ENCODE assay signal across 20 mouse cellular contexts in genomic region chr8:60634921-60635320, GRCm38 (mm10). TPM values are rescaled to one million over a fixed set of nuclear protein-coding genes. Genes with fewer than 3 reads are reported as not detected.
DNase-seq lines count a peak whose midpoint lies in the region; ATAC-seq and TF ChIP-seq lines count a peak whose summit lies in the region.
"Had no signal": no experiment of that assay in that cellular context is flagged by ENCODE, and none has a peak within 500 bp of the region (broad histone marks: within the 10 kb centered on the region; RNA-seq: fewer than 3 reads in every experiment).

No protein-coding gene starts in this region.

- no peak overlapping the region for H3K4me3 ChIP-seq in kidney, adult 2 months (ENCODE audit: insufficient read depth, low read depth, low read length)
- H3K4me3 ChIP-seq in neural tube, embryonic 13.5 days = no peak overlapping the region
- H3K4me3 ChIP-seq: embryonic facial prominence, embryonic 12.5 days; forebrain, embryonic 15.5 days; heart, embryonic 10.5 days; hindbrain, embryonic 13.5 days had no signal

- no peak for ATAC-seq in neural tube, embryonic 13.5 days (ENCODE audit: low read depth)
- ATAC-seq in cerebellum, adult (ENCODE audit: insufficient number of reproducible peaks, low FRiP score, low TSS enrichment) = no peak
- ATAC-seq: CD4-positive, CD25-positive, alpha-beta regulatory T cell, adult 4 months; forebrain, embryonic 15.5 days had no signal

- TF ChIP-seq POLR2A in kidney, adult 2 months (IDR thresholded peaks at IDR 0.05; ENCODE audit: low read depth, low read length) = no peak

- H3K4me1 ChIP-seq in kidney, adult 2 months (ENCODE audit: control insufficient read depth, insufficient read depth, low read length) = peaks cover 7% of the 10 kb centered on the region; the same call in 1 of the 2 replicates
- H3K4me1 ChIP-seq in neural tube, embryonic 13.5 days (replicated peaks) = peaks cover 18% of the 10 kb centered on the region
- H3K4me1 ChIP-seq: embryonic facial prominence, embryonic 12.5 days had no signal

- H3K27ac ChIP-seq in kidney, adult 2 months (ENCODE audit: insufficient read depth, low read depth, low read length) = 0 out of 2 replicates have a peak overlapping the region, but pooled peaks have one; percentile 70
- H3K27ac ChIP-seq in neural tube, embryonic 13.5 days (replicated peaks) = no peak overlapping the region
- H3K27ac ChIP-seq: embryonic facial prominence, embryonic 12.5 days; forebrain, embryonic 15.5 days; heart, embryonic 10.5 days; hindbrain, embryonic 13.5 days had no signal

- no peaks in the 10 kb centered on the region for H3K27me3 ChIP-seq in kidney, adult 2 months (replicated peaks; ENCODE audit: control insufficient read depth, insufficient read depth, low read length)
- peaks cover 14% of the 10 kb centered on the region for H3K27me3 ChIP-seq in neural tube, embryonic 13.5 days

- WGBS in kidney, adult 2 months = 82% methylated on average over 2 of the region's 2 CpGs
- 66% methylated on average over 2 of the region's 2 CpGs for WGBS in neural tube, embryonic 13.5 days

- no peak overlapping the region for H3K9ac ChIP-seq in neural tube, embryonic 13.5 days
- H3K9ac ChIP-seq: embryonic facial prominence, embryonic 12.5 days; forebrain, embryonic 15.5 days; hindbrain, embryonic 13.5 days had no signal

- no peaks in the 10 kb centered on the region for H3K9me3 ChIP-seq in neural tube, embryonic 13.5 days
- H3K9me3 ChIP-seq: embryonic facial prominence, embryonic 12.5 days; forebrain, embryonic 15.5 days; G1E; heart, embryonic 10.5 days; hindbrain, embryonic 13.5 days had no signal

- no peak for TF ChIP-seq CTCF in kidney, adult 2 months (conservative IDR thresholded peaks at IDR 0.05; ENCODE audit: insufficient read depth, insufficient read length, low read depth, low read length)

- peaks cover 3% of the 10 kb centered on the region; the same call in 1 of the 2 replicates for H3K36me3 ChIP-seq in kidney, adult 2 months (ENCODE audit: control insufficient read depth, insufficient read depth, low read length)
- H3K36me3 ChIP-seq in neural tube, embryonic 13.5 days = no peaks in the 10 kb centered on the region
- H3K36me3 ChIP-seq: embryonic facial prominence, embryonic 12.5 days; forebrain, embryonic 15.5 days; G1E; heart, embryonic 10.5 days; hindbrain, embryonic 13.5 days had no signal

- peak overlapping the region; percentile 5; the same call in 1 of the 2 replicates for H3K4me2 ChIP-seq in neural tube, embryonic 13.5 days
- H3K4me2 ChIP-seq: embryonic facial prominence, embryonic 12.5 days; forebrain, embryonic 15.5 days had no signal

- no peak for DNase-seq in kidney, adult 2 months
- DNase-seq in kidney, adult 18-20 months = no peak
- no peak for DNase-seq in neural tube, embryonic 10.5 days (ENCODE audit: extremely low spot score, low spot score)
- peak; percentile 21 for DNase-seq in NIH3T3 (ENCODE audit: low read depth)
- no peak for DNase-seq in adrenal gland, adult 2 months
- DNase-seq: adrenal gland, postnatal 10 days; cerebellum, adult 11-12 months; cerebellum, adult 9-10 months; cerebellum, postnatal 25 days; gastrocnemius, postnatal 36 days; heart, adult 18-20 months; heart, postnatal 10 days had no signal

RNA-seq across cellular contexts. Expression of gene Mfap3l, which starts 2.3 kb away (rescaled TPM):
- 18.7 and 21.3 TPM in 2 replicates for polyA plus RNA-seq in kidney, adult 2 months (2012; rRNA removed)
- polyA plus RNA-seq in neural tube, embryonic 13.5 days (2015; fragmentation: Nextera tagmentation; extraction: Ambion mirVana) = 3.3 and 3.8 TPM in 2 replicates
- total RNA-seq in adrenal gland, adult 2 months (2021) = 1 to 10 TPM; 2.8 to 3.0 TPM
- 0.15 and 0.43 TPM in 2 replicates for polyA plus RNA-seq in adrenal gland, adult 2 months (2012; rRNA removed)
- polyA plus RNA-seq: CD4-positive, CD25-positive, alpha-beta regulatory T cell, adult 4 months; G1E had no signal
